Mouse (Mus musculus): ENCODE measurements around the gene Rapgef4.
"Not testable (repeated sequence)": the region's sequence is repeated elsewhere in the genome, so short reads cannot be mapped to it uniquely, and the experiment has no call there.

Gene Rapgef4

DNA sequence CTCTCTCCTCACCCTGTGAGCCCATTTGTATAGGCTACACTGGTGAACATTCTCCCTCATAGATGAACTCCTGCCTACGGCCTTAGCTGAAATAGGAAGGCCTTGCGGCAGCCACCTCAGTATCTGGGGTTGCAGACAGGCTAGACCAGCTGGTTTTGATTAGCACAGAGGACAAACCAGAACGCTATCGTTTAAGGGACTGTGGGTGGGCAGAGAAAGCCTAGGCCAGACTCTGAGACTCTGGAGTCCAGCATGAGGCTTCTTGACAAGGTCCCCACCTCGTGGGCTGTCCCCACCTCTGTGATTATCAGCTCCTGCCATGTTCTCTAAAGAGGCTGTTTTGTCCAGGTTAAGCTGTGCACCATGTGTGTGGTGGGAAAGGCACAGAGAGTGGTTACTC, 142.8 kb downstream of the Rapgef4 start:
- DNase-seq, result no peak

DNA sequence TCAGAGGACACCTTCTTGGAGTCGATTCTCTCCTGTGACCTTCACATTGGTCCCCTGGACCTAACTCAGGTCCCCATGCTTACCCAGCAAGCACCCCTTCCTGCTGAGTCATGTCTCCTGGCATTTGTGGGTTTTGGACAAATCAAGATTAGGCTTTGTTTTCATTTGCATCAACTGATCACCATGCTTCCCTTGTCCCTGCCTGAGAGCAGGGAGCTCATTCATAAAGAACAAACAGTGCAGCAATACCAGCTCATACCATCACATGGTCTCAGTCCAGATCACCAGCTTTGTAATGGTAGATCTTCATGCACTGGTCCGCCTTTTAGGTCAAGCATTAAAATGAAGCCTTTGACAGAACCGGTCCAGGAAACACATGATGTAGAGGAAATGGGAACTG, 144.7 kb downstream of the Rapgef4 start:
- no peak for DNase-seq

DNA sequence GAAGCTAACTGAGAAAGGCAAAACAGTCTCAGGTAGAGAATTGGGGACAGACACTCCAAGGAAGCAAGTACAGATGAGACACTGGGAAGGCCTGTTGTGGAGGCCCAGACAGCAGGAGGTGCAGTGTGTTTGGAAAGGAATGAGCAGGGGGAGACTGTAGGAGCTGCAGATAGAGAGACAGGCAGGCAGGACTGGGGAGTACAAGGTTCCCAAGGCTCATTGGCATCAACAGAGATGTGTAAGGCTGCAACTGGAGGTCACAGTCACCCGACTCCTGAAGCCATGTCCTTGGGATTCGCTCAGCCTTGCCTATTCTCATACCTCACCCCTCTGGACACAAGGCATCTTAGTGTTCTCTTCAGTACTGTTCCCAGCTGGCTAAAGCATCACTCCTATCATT, 145.4 kb downstream of the Rapgef4 start:
- DNase-seq, result no peak

DNA sequence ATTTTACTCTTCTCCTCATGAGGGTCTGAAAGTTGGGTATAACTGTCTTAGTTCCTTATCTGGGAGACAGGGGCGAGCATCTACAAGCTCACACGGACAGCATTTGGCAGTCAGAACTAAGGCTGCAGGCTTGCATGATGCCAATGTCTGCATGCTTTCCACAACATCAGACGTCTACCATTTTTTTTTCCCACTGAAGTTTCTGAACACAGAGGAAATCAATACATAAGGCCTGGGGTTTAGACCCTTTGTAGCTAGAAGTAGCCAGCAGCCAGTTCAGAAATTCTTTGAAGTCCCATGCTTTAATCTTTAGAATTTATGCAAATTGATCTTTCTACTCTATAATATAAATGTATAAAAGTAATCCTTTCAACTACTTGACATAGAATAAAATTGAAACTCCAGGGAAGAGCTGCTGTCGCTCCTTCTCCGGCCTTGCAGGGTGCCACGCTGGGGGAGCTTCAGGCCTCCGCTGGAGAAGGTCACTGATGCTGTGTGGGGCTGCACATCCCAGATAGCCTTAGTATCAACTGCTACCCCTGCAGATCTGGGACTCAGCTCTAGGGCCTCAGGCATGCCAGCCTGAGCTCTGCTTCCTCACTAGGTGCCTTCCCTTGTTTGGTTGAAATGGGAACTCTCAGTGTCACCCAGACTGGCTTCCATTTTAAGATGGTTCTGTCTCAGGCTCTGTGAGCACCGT, 148.7 kb downstream of the Rapgef4 start:
- DNase-seq, result no peak

DNA sequence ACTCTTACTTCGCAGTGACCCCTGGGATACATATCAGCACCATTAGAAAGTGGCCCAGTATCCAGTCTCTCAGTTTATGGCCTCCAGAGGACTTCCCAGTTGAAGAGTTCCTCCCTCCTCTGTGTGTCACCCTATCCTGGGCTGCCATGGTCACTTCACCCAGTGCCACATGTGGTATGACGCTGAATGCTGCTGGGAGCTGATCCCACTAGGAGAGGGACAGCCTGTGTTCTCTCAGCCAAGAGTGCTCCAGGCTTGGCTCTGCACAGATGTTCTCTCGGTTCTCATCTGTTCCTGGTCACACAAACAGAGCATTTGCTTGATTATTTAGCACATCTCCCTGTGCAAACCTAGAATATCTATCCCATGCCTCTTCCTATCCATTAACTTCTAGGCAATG, 151.2 kb downstream of the Rapgef4 start:
- DNase-seq, result no peak

DNA sequence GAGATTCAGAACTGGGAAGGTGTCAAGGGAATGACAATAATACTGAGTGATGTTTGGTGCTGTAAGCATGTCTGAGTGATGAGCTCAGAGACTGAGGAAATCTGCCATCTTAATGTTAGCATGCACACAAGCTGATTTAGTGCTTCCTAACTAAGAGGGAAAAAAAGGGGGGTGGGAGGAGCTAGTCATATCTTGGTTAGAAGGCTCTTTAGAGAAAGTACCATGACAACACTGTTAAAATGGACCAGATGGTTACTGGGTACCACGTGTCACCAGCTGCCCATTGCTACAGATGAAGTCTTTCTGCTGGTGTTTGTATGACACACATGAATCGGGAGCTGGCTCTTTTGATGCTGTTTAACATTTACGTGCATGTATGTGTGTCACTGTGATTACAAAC, 155.0 kb downstream of the Rapgef4 start:
- no peak for DNase-seq

DNA sequence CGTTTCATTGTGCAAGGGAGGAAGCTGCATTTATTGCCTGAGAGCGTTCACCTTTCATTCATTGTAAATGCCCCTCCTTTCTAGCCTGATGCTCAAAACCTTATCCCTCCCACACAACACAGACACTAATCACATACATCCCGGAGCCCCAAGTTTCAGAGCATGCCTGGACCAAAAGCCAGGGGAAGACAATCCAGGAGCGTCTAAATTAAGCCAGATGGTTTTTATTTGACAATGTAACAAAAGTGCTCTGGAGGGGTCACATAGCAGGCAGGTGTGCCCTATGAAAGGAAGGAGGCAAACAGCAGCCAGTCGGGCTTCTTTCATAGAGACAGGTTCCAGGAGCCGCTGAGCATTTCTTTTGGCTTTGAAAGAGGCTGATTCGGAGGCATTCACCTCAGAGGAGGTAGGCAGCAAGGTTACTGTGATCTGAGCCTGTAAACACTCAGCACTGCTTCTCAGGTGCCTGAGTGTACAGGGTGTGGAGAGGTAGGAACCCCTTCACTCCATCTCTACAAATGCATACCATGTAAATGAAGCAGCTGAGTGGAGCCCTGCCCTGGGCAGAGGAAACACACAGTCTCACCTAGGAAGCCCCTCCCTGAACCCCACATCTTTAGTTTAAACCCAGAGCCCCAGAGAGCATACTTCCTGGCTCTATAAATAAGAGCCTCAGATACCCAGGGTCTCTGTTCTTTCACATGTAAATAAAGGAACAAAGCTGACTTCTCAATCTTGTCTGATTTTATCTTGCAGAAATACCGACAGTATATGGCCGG, 155.6 kb downstream of the Rapgef4 start:
- DNase-seq, result no peak

DNA sequence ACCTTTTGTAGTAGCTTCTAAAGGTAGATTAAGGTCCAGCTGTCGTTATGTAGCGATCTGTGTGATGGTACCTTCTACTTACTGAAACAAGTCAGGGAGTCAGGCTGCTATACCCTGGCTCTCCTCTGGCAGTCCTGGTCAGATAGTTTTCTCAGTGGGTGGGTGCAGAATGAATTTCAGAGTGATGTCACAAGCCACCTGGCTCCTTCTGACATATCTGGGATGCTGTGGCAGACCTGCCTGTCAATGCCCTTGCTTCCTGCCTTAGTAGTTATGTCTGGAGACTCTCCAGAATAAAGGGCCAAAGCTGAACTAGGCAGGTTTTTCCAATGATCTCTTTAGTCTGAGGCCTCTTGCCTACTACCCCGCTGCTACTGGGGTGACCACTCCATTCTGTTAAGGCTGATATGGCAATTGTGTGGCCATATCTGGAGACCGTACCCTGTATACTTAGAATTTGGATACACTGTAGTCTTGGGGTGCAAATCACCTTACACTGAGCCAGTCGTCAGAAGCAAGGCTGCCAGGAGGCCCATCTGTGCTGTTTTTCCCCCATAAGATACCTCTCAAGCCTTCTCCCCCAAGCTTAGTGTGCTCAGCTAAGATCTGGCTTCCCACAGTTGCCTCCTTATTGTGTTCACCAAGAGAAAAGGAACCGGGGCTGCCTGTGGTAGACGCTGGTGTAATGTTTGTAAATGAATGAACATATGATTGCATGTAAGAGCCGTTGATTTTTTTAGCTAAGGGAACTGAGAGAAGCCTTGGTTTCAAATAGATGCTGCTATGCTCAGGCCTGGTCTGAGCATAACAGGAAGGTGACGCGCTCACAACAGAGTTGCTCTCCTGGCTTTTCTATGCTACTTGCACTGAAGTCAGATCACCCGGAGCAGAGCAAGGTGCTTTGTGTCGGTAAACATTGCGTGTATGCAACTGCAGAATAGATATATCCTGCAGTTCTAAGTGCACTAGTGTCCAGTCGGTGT, 159.1 kb downstream of the Rapgef4 start:
- DNase-seq, result no peak

DNA sequence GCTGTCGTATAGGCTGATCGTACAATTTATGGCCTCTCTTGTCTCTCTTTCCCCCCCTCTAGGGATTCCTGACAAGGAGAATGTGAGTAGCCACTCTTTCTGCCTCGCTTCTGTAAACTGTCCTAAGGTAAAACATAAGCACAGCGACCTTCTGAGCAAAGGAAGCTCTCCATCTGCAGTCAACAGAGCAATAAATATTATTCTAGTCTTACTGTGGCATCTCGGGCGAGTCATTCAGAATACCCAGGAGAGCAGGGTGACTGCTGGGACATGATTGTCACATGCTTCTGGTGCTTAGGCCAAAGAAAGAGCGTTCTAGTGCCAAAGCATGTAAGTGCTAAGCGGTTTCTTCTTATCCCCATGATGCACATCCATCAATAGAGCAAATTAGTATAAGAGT, 160.1 kb downstream of the Rapgef4 start:
- DNase-seq, result no peak

DNA sequence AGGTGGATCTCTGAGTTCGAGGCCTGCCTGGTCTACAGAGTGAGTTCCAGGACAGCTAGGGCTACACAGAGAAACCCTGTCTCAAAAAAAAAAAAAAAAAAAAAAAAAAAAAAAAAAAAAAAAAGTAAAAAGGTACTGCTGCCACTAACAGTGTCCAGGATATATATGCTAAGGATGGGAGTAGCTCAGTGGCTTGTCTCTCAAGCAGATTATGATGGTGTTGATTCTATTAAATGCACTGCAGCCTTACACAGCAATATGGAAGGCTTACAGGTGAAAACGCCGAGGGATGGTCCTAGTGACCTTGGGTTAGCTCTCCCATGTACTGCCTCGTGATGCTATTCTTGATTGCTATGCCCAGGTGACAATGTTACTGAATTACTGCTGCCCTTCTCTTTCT, 160.7 kb downstream of the Rapgef4 start:
- not testable (repeated sequence) for DNase-seq

DNA sequence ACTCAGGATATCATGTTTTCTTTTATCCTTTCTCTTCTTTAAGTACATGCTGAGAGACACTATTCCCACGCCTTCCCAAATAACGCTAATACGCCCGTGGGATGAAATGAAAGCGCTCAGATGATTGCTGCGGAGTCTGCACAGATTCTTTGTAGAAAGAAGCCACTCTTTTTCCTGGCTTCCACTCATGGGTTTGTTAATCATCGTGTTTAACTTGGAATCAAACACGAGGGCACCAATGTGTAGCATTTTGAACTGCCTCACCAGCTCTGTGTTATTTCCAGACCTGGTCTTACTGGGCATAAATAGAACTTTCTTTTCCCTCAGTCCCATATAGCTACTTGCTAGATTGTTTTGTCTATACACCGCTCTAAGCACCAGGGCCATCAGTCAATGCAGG, 162.4 kb downstream of the Rapgef4 start:
- DNase-seq, result no peak

DNA sequence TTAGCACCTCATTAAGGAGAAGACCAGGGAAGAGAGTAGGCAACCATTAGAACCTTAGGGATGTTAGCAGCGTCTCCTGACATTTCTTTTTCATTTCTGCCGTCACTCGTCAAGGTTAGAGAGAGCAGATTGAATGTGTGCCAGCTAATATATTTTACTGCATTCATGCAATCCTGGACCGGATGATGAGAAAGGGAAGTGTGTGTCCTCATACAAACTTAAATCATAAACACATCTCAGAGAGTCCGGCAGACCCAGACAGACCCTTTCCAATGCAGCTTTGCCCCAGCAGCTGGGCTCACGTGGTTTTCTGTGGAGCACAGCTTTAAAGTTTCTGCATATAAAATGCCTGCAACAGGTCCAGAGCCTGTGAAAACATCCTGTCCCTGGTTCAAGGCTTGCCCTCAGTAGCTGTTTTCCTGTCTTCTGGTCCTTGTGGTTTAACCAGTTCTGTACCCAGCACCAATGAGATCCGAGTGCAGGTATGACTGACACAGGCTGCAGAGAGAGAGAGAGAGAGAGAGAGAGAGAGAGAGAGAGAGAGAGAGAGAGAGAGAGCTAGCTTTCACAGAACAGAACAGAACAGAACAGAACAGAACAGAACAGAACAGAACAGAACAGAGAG, 163.6 kb downstream of the Rapgef4 start:
- DNase-seq, result no peak

DNA sequence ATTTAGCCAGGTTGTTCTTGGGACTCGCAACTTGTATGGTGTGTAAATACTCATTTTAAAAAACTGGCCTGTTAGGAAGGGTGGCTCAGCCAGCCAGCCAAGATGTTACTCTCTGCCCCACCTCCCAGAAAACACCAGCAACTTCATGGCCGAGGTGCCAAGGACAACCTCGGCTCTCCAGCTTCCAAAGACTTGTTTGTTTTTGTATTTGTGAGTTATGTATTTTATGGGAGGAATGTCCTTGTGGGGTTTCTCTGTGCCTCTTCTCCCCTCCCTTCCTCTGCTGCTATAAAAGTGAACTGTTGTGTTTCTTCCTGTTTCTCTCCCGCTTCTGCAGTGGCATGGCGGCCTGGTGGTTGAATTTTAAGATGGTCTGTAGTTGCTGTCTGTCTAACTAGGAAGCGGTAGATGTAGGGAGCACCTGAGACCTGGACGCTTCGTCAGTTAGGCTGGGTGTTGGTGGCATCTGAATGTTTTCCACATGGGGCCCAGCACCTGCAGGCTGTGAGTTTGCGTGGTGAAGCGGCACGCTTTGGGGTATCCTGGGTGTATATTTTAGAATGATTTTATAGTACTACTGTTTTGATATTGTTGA, 164.3 kb downstream of the Rapgef4 start:
- DNase-seq, result no peak

DNA sequence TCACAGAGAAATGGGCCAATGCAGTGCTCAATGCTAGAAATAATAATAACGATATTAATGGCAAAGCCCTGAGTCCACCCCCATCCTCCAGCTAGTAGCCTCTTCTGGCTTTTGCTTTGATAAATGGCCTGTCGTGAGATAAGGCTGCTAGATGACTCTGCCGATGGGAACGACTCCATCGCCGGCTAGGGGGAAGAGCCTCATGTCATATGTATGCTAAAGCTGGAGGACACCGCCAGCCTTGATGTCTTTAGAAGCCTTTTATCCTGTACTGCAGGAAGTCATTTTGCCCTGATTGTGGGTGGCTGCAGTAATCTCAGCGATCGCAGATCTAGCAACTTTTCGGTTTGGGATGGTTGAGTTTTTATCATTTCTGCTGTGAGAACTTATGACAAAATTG, 165.0 kb downstream of the Rapgef4 start:
- no peak for DNase-seq

DNA sequence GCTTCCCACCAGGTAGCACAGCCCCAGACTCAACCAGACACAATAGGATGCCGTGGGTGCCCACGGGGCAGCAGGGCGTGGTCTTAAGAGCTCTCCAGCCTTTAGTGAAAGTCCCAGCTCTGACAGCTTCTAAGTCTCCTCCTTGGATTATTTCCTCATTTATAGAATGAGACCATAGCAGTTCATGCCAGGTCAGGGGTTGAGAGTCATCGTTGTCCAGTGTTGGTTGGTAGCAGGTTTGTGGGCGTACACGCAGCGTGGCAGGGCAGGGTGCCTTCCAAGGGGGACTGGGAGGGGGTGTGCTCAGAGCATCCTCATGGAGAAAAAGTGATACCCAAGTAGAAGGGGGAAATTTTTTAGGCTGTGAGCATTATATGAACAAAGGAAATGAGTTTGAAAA, 166.2 kb downstream of the Rapgef4 start:
- no peak for DNase-seq

DNA sequence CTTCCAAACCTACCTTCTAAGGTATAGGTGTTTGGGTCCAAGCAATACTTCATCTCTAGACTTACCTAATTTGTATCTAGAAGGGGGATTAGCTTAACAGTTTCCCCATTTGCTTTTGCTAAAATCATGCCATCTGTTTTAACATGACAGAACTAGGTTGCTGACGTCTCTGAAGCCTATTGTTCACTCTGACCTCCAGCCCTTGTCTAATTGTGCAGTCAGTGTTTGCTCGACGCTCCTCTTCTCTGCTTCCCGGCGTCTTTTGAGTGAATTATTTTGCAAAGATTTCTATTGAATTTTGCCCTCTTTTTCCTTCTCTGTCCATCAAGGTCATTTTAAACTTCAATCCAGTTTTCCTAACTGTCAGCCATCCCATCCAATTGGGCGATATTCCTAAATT, 166.7 kb downstream of the Rapgef4 start:
- DNase-seq, result no peak

DNA sequence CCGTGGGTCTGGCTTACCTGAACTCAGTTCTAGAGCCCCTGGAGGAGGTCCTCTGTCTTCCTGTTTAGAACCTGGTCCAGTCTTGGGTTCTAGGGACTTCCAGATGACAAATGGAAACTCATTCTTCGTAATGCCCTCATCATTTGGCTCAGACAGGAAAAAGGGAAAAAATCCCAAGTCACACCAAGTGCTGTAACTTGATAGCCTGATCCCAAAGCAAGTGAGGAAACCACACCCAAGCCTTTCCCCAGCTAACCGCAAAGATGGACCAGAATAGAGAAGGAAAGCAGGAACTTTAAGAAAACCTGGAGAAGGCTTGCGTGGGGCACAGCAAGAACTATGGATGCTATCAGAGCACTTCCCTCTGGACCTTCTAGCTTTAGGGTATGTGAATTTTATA, 167.6 kb downstream of the Rapgef4 start:
- DNase-seq, result no peak

DNA sequence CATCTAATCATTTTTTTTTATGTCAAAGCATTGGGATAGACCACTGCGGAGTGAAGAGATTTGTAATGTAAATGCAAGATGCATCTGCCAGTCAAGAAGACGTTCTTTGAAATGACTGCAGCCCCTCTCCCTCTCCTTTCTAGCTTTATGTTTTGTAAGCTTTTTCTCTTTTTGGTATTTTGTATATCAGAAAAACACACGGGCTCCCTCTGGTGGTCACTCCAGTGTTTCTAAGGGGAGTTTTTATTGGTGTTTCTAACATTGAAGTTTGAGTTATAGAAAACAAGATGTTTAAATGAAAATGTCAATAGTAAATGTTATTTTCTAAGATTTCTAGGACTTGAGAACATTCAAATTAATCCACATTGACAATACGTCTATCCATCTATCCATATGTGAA, 168.0 kb downstream of the Rapgef4 start:
- peak; percentile 53 for DNase-seq

DNA sequence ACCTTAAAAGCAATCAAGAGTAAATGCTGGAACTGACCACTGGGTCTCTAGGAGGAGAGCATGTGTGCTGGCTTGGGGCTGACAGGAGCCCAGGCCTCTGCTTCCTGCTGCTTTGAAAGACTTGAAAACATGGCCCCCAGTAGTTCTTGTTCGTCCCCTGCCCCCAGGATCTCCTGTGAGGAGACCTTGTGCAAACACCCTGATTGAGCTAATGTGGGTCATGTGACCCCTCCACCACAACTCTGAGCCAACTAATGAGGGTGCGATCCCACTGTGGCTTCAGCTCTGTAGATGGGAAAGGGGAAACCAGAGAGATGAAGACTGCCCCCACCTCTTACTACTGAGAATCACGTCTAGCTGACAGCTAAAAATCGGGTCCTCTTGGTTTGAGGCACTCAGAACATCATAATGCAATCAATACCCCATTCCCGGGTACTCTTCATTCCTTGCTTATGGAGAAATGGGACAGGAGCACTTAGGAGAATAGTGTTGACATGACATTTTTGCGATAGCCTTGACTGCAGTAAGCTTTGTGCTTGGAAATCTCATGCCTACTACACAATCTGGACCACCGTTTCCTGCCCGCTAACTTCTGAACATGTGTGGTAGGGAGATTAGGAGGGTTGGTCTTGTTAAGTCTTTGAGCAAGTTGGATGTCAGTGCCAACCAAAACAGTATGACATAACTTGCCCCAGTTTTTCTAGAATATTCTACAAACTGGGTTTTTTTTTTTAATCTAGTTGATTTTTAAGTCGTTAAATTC, 170.9 kb downstream of the Rapgef4 start:
- no peak for DNase-seq

DNA sequence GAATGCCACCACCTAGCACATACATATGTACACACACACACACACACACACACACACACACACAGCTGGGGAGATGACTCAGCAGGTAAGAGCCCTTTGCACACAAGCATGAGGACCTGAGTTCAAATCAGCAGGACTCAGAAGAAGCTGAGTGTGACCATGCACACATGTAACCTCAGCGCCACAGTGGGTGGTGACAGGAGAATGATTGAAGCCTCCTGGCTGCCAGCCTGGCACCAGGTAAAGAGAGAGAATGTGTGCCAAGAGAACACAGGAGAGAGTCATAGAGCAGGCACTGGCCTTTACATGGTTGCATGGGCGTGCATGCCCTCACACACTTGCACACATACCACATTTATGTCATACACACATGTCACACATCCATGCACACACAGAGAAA, 171.7 kb downstream of the Rapgef4 start:
- no peak for DNase-seq

DNA sequence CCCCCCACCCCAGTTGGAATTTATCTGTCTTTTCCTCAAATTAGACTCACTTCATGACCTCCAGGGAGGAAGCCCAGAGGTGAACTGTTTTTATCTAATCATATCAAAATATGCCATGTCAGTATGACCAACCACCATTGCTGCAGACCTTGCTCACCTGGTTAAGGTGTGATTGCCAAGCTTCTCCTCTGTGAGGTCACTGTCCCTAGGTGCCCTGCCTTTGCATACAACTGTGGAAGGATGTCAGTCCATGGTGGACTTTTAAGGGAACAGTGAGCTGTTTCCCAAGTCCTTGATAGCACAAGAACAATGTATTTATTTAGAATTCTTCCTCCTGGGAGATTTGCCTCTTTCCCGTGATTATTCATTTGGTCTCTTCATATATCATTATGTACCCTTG, 172.8 kb downstream of the Rapgef4 start:
- DNase-seq, result no peak
